8 mouse cellular contexts compared by ENCODE assay signal in genomic region chr2:153015804-153016203, GRCm38 (mm10). TPM values are rescaled to one million over a fixed set of nuclear protein-coding genes. Genes with fewer than 3 reads are reported as not detected.
DNase-seq lines count a peak whose midpoint lies in the region; ATAC-seq and TF ChIP-seq lines count a peak whose summit lies in the region.

No protein-coding gene starts in this region.

- H3K27ac ChIP-seq in limb, embryonic 12.5 days = no peak overlapping the region
- H3K27ac ChIP-seq in limb, embryonic 10.5 days = no peak overlapping the region
- H3K27ac ChIP-seq in embryonic facial prominence, embryonic 10.5 days (replicated peaks) = no peak overlapping the region
- no peak overlapping the region for H3K27ac ChIP-seq in limb, embryonic 13.5 days

- ATAC-seq in limb, embryonic 12.5 days (ENCODE audit: insufficient number of reproducible peaks, insufficient read depth, low FRiP score, low TSS enrichment, low read depth) = no peak
- no peak for ATAC-seq in limb, embryonic 13.5 days (ENCODE audit: low FRiP score, low read depth)

- H3K4me3 ChIP-seq in limb, embryonic 12.5 days (replicated peaks) = no peak overlapping the region
- H3K4me3 ChIP-seq in limb, embryonic 10.5 days = no peak overlapping the region
- H3K4me3 ChIP-seq in embryonic facial prominence, embryonic 10.5 days = peak overlapping the region; percentile 81; the same call in 1 of the 2 replicates
- peak overlapping the region; percentile 90; the same call in 1 of the 2 replicates for H3K4me3 ChIP-seq in limb, embryonic 13.5 days
- H3K4me3 ChIP-seq in lung, adult 2 months (replicated peaks; ENCODE audit: extremely low read depth, low read depth, low read length) = no peak overlapping the region

- no peak overlapping the region for H3K9ac ChIP-seq in limb, embryonic 12.5 days (replicated peaks)
- no peak overlapping the region for H3K9ac ChIP-seq in limb, embryonic 13.5 days

- TF ChIP-seq POLR2A in lung, adult 2 months (IDR thresholded peaks at IDR 0.05; ENCODE audit: borderline replicate concordance, extremely low read depth, low read depth, low read length) = no peak

- no peak for TF ChIP-seq CTCF in lung, adult 2 months (IDR thresholded peaks at IDR 0.05; ENCODE audit: insufficient read depth, low read length)

- H3K4me2 ChIP-seq in limb, embryonic 12.5 days = peak overlapping the region; percentile 97; the same call in 1 of the 2 replicates
- H3K4me2 ChIP-seq in limb, embryonic 13.5 days (replicated peaks) = peak overlapping the region; percentile 94

- no peak for DNase-seq in limb, embryonic 10.5 days (ENCODE audit: low spot score)
- peak; percentile 54 for DNase-seq in cerebellum, adult 11 months
- DNase-seq in embryonic facial prominence, embryonic 10.5 days (ENCODE audit: low spot score) = no peak
- no peak for DNase-seq in thymus, postnatal 36 days
- DNase-seq in natural killer cell, adult 2 months (ENCODE audit: low spot score in 2 of 2) = no peak
- no peak for DNase-seq in lung, adult 2 months

- peaks cover 31% of the 10 kb centered on the region for H3K36me3 ChIP-seq in limb, embryonic 12.5 days
- peaks cover 30% of the 10 kb centered on the region for H3K36me3 ChIP-seq in limb, embryonic 10.5 days
- H3K36me3 ChIP-seq in embryonic facial prominence, embryonic 10.5 days (replicated peaks) = peaks cover 32% of the 10 kb centered on the region
- peaks cover 28% of the 10 kb centered on the region for H3K36me3 ChIP-seq in limb, embryonic 13.5 days

- WGBS in limb, embryonic 12.5 days = 54% methylated on average over 8 of the region's 8 CpGs
- 61% methylated on average over 8 of the region's 8 CpGs for WGBS in limb, embryonic 10.5 days
- WGBS in embryonic facial prominence, embryonic 10.5 days = 62% methylated on average over 8 of the region's 8 CpGs
- WGBS in limb, embryonic 13.5 days = 45% methylated on average over 7 of the region's 8 CpGs
- WGBS in lung, adult 2 months = 36% methylated on average over 8 of the region's 8 CpGs

- H3K4me1 ChIP-seq in limb, embryonic 12.5 days (replicated peaks) = peaks cover 13% of the 10 kb centered on the region
- H3K4me1 ChIP-seq in limb, embryonic 10.5 days = peaks cover 13% of the 10 kb centered on the region
- peaks cover 16% of the 10 kb centered on the region for H3K4me1 ChIP-seq in embryonic facial prominence, embryonic 10.5 days
- H3K4me1 ChIP-seq in limb, embryonic 13.5 days = peaks cover 15% of the 10 kb centered on the region
- peaks cover 5% of the 10 kb centered on the region; the same call in 1 of the 2 replicates for H3K4me1 ChIP-seq in lung, adult 2 months (ENCODE audit: control insufficient read depth, insufficient read depth, low read length)

- H3K27me3 ChIP-seq in limb, embryonic 12.5 days = peaks cover 10% of the 10 kb centered on the region; the same call in 1 of the 2 replicates
- H3K27me3 ChIP-seq in limb, embryonic 10.5 days (ENCODE audit: low read depth, poor library complexity, severe bottlenecking) = peaks cover 21% of the 10 kb centered on the region
- peaks cover 15% of the 10 kb centered on the region for H3K27me3 ChIP-seq in embryonic facial prominence, embryonic 10.5 days (replicated peaks; ENCODE audit: low read depth, poor library complexity, severe bottlenecking)
- H3K27me3 ChIP-seq in limb, embryonic 13.5 days = peaks cover 20% of the 10 kb centered on the region; the same call in 1 of the 2 replicates

- H3K9me3 ChIP-seq in limb, embryonic 12.5 days = no peaks in the 10 kb centered on the region
- H3K9me3 ChIP-seq in limb, embryonic 10.5 days (replicated peaks) = no peaks in the 10 kb centered on the region
- H3K9me3 ChIP-seq in embryonic facial prominence, embryonic 10.5 days = no peaks in the 10 kb centered on the region
- no peaks in the 10 kb centered on the region for H3K9me3 ChIP-seq in limb, embryonic 13.5 days

RNA-seq across cellular contexts. Expression of gene Pdrg1, which starts 0.6 kb away (rescaled TPM):
- 95.4 and 104 TPM in 2 replicates for polyA plus RNA-seq in limb, embryonic 12.5 days (2016; fragmentation: Nextera tagmentation; extraction: Ambion mirVana)
- 82.6 and 92.5 TPM in 2 replicates for polyA plus RNA-seq in limb, embryonic 10.5 days (2016; fragmentation: Nextera tagmentation; extraction: Ambion mirVana)
- polyA plus RNA-seq in embryonic facial prominence, embryonic 10.5 days (2016; fragmentation: Nextera tagmentation; extraction: Ambion mirVana) = 92.1 and 92.2 TPM in 2 replicates
- 126 and 131 TPM in 2 replicates for polyA plus RNA-seq in limb, embryonic 13.5 days (2015; fragmentation: Nextera tagmentation; extraction: Ambion mirVana)
- polyA plus RNA-seq in lung, adult 2 months (2012; rRNA removed) = 39.9 and 61.9 TPM in 2 replicates

RNA-seq across cellular contexts. Expression of gene Xkr7, which starts 15.8 kb away (rescaled TPM):
- polyA plus RNA-seq in limb, embryonic 12.5 days (2016; fragmentation: Nextera tagmentation; extraction: Ambion mirVana) = not detected in 2 replicates
- polyA plus RNA-seq in limb, embryonic 10.5 days (2016; fragmentation: Nextera tagmentation; extraction: Ambion mirVana) = not detected in 2 replicates
- polyA plus RNA-seq in embryonic facial prominence, embryonic 10.5 days (2016; fragmentation: Nextera tagmentation; extraction: Ambion mirVana) = 0.36 and 0.38 TPM in 2 replicates
- polyA plus RNA-seq in limb, embryonic 13.5 days (2015; fragmentation: Nextera tagmentation; extraction: Ambion mirVana) = not detected in 2 replicates
- 0.03 TPM in 1 of 2 replicates, not detected in the other for polyA plus RNA-seq in lung, adult 2 months (2012; rRNA removed)

RNA-seq across cellular contexts. Expression of gene Ccm2l, which starts 50.0 kb away (rescaled TPM):
- 2.5 and 3.0 TPM in 2 replicates for polyA plus RNA-seq in limb, embryonic 12.5 days (2016; fragmentation: Nextera tagmentation; extraction: Ambion mirVana)
- 1.5 and 1.7 TPM in 2 replicates for polyA plus RNA-seq in limb, embryonic 10.5 days (2016; fragmentation: Nextera tagmentation; extraction: Ambion mirVana)
- 1.2 TPM in 2 replicates for polyA plus RNA-seq in embryonic facial prominence, embryonic 10.5 days (2016; fragmentation: Nextera tagmentation; extraction: Ambion mirVana)
- 1.7 and 1.9 TPM in 2 replicates for polyA plus RNA-seq in limb, embryonic 13.5 days (2015; fragmentation: Nextera tagmentation; extraction: Ambion mirVana)
- polyA plus RNA-seq in lung, adult 2 months (2012; rRNA removed) = 164 and 177 TPM in 2 replicates

RNA-seq across cellular contexts. Expression of gene Ttll9, which starts 53.5 kb away (rescaled TPM):
- polyA plus RNA-seq in limb, embryonic 12.5 days (2016; fragmentation: Nextera tagmentation; extraction: Ambion mirVana) = 0.19 and 0.35 TPM in 2 replicates
- polyA plus RNA-seq in limb, embryonic 10.5 days (2016; fragmentation: Nextera tagmentation; extraction: Ambion mirVana) = 0.53 and 1.7 TPM in 2 replicates
- 1.3 and 1.8 TPM in 2 replicates for polyA plus RNA-seq in embryonic facial prominence, embryonic 10.5 days (2016; fragmentation: Nextera tagmentation; extraction: Ambion mirVana)
- polyA plus RNA-seq in limb, embryonic 13.5 days (2015; fragmentation: Nextera tagmentation; extraction: Ambion mirVana) = 0.32 and 0.39 TPM in 2 replicates
- 3.4 and 3.8 TPM in 2 replicates for polyA plus RNA-seq in lung, adult 2 months (2012; rRNA removed)

Comparison
In these comparisons a context has a peak if more than half of its experiments do, and no peak if none do; other contexts are left out.
1. H3K4me3 ChIP-seq: peak in embryonic facial prominence, embryonic 10.5 days (single experiment) and limb, embryonic 13.5 days (single experiment); none in limb, embryonic 12.5 days (single experiment), limb, embryonic 10.5 days (single experiment) and lung, adult 2 months (single experiment).
2. RNA of gene Ccm2l, which starts 50.0 kb away (polyA plus RNA-seq): 164 to 177 TPM in lung, adult 2 months; 2.5 to 3.0 TPM in limb, embryonic 12.5 days, 1.7 to 1.9 TPM in limb, embryonic 13.5 days, 1.5 to 1.7 TPM in limb, embryonic 10.5 days and 1.2 TPM in embryonic facial prominence, embryonic 10.5 days; every median in the first group is over 10 times any median in the second.